In genomic region chr19:23273355-23274053, GRCm38 (mm10) we compare ENCODE assay signal across 8 mouse cellular contexts. TPM values are rescaled to one million over a fixed set of nuclear protein-coding genes. Genes with fewer than 3 reads are reported as not detected.
DNase-seq lines count a peak whose midpoint lies in the region; ATAC-seq lines count a peak whose summit lies in the region.

Gene Smc5 (minus strand): TSS chr19:23273897.

- peaks cover 2% of the 10 kb centered on the region; the same call in 1 of the 2 replicates for H3K36me3 ChIP-seq in hindbrain, embryonic 16.5 days (ENCODE audit: control insufficient read depth, insufficient read depth, low read length)

- peaks cover 10% of the 10 kb centered on the region for H3K4me1 ChIP-seq in hindbrain, embryonic 16.5 days (ENCODE audit: control insufficient read depth, insufficient read depth, low read depth, low read length)

- no peaks in the 10 kb centered on the region for H3K9me3 ChIP-seq in hindbrain, embryonic 16.5 days (ENCODE audit: control insufficient read depth, low read length)

- peak; percentile 93 for DNase-seq in ZHBTc4 (ENCODE audit: low read depth, low spot score)
- DNase-seq in cerebellum, postnatal 4 days (ENCODE audit: low spot score in 2 of 2), result peak; percentile 84 to 91
- peak; percentile 91 for DNase-seq in gastrocnemius, adult 18-20 months (ENCODE audit: low spot score)
- peak; percentile 92 to 93 for DNase-seq in left cerebral cortex, adult 18-20 months (ENCODE audit: low spot score in 2 of 2)
- DNase-seq in lung, postnatal 4 days, result peak; percentile 93 to 95
- DNase-seq in retina, postnatal 1 day, result peak; percentile 91
- DNase-seq in thymus, postnatal 4 days, result peak; percentile 98

- peak within 1 kb of the TSS; percentile 71 for H3K9ac ChIP-seq in hindbrain, embryonic 16.5 days (ENCODE audit: low read depth, low read length)

- H3K4me2 ChIP-seq in hindbrain, embryonic 16.5 days (ENCODE audit: low read length), result peak within 1 kb of the TSS; percentile 66

- ATAC-seq in hindbrain, embryonic 16.5 days, result peak; percentile 95

- peak within 1 kb of the TSS; percentile 55 for H3K4me3 ChIP-seq in hindbrain, embryonic 16.5 days (ENCODE audit: low read length)

- H3K27ac ChIP-seq in hindbrain, embryonic 16.5 days (ENCODE audit: low read depth, low read length), result peak within 1 kb of the TSS; percentile 55; the same call in 1 of the 2 replicates

- no peaks in the 10 kb centered on the region for H3K27me3 ChIP-seq in hindbrain, embryonic 16.5 days (replicated peaks; ENCODE audit: control insufficient read depth, insufficient read depth, low read length)

- WGBS in hindbrain, embryonic 16.5 days, result under 1% methylated on average over 57 of the region's 69 CpGs

RNA-seq across cellular contexts. Expression of gene Smc5, which starts in this region (rescaled TPM):
- 10 to 100 TPM; 13.7 to 14.5 TPM for total RNA-seq in gastrocnemius, adult 18-20 months (2021)
- 21.2 and 22.5 TPM in 2 replicates for polyA plus RNA-seq in hindbrain, embryonic 16.5 days (2015; fragmentation: Nextera tagmentation; extraction: Ambion mirVana)
- total RNA-seq in left cerebral cortex, adult 18-20 months (2021), result 10 to 100 TPM; 28.4 to 35.6 TPM

Comparison
In these comparisons a context has a peak if more than half of its experiments do, and no peak if none do; other contexts are left out.
1. Peak in every context shown above with its lines: DNase-seq, ATAC-seq, H3K4me3 ChIP-seq and H3K27ac ChIP-seq.